Mouse (Mus musculus): Measurements from ENCODE around the gene Ltc4s. TPM values are rescaled to one million over a fixed set of nuclear protein-coding genes. Genes with fewer than 3 reads are reported as not detected.

Ltc4s gene
- polyA plus RNA-seq, 1 experiment from 2014 or later = 2.8 TPM

GRCm38 (mm10) chr11:50253393-50253792, 15.0 kb upstream of the Ltc4s start:
- Histone ChIP-seq H3K27me3 (ENCODE audit: insufficient read depth, low read length) (no peaks in the 10 kb centered on the region), H3K9me3 (ENCODE audit: low read length) (no peaks in the 10 kb centered on the region), H3K4me2 (replicated peaks; ENCODE audit: low read depth, low read length) (no peak overlapping the region), H3K4me3 (ENCODE audit: low read length) (no peak overlapping the region), H3K36me3 (ENCODE audit: insufficient read depth, low read length) (peaks cover 21% of the 10 kb centered on the region), H3K9ac (replicated peaks; ENCODE audit: low read length) (no peak overlapping the region), H3K4me1 (ENCODE audit: insufficient read depth, low read length) (peaks cover 22% of the 10 kb centered on the region), H3K27ac (ENCODE audit: low read length) (peak overlapping the region; percentile 83)
- ATAC-seq (ENCODE audit: low FRiP score, low TSS enrichment) = no peak
- 21% methylated on average over 1 of the region's 1 CpGs for WGBS

- peak overlapping the region; percentile 83 for H3K27ac ChIP-seq (ENCODE audit: low read length)
- ATAC-seq (ENCODE audit: low FRiP score, low TSS enrichment) = peak; percentile 66
- WGBS = 37% methylated on average over 11 of the region's 11 CpGs
Observed at GRCm38 (mm10) chr11:50252684-50253265, 14.4 kb upstream of the Ltc4s start.

DNA sequence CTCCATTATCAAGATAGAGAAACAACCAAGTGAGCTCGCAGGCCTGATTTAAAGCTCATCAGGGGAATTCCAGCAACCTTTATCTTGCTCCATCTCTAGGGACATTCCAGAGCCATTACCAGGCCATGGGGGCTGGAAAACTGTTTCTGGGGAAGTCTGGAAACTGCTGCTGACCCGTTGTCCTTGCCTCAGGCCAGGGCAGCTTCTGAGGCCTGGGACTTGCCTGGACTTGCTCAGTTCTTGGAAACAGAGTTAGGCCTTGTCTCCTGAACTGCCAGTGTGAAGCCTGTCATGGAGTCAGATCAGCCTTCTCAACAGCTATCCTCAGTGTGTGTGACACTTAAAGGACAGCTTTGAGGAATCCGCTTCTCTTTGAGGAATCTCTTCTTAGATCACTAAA, 13.8 kb upstream of the Ltc4s start:
- H3K36me3 ChIP-seq (ENCODE audit: insufficient read depth, low read length) = peaks cover 10% of the 10 kb centered on the region
- H3K27ac ChIP-seq (ENCODE audit: low read length) = peak overlapping the region; percentile 83
- H3K4me2 ChIP-seq (replicated peaks; ENCODE audit: low read depth, low read length) = no peak overlapping the region
- H3K4me1 ChIP-seq (ENCODE audit: insufficient read depth, low read length) = peaks cover 22% of the 10 kb centered on the region
- H3K9ac ChIP-seq (replicated peaks; ENCODE audit: low read length) = peak overlapping the region; percentile 3; the same call in 1 of the 2 replicates
- no peaks in the 10 kb centered on the region for H3K9me3 ChIP-seq (ENCODE audit: low read length)
- no peak overlapping the region for H3K4me3 ChIP-seq (ENCODE audit: low read length)
- no peaks in the 10 kb centered on the region for H3K27me3 ChIP-seq (ENCODE audit: insufficient read depth, low read length)
- ATAC-seq (ENCODE audit: low FRiP score, low TSS enrichment) = peak; percentile 69
- WGBS = 40% methylated on average over 3 of the region's 3 CpGs

More at GRCm38 (mm10) chr11:50252684-50253265, 14.4 kb upstream of the Ltc4s start:
- Histone ChIP-seq H3K4me1 (ENCODE audit: insufficient read depth, low read length) (peaks cover 22% of the 10 kb centered on the region), H3K9ac (replicated peaks; ENCODE audit: low read length) (peak overlapping the region; percentile 3; the same call in 1 of the 2 replicates), H3K4me3 (ENCODE audit: low read length) (no peak overlapping the region), H3K9me3 (ENCODE audit: low read length) (no peaks in the 10 kb centered on the region), H3K27me3 (ENCODE audit: insufficient read depth, low read length) (no peaks in the 10 kb centered on the region), H3K4me2 (replicated peaks; ENCODE audit: low read depth, low read length) (no peak overlapping the region), H3K36me3 (ENCODE audit: insufficient read depth, low read length) (peaks cover 15% of the 10 kb centered on the region)

GRCm38 (mm10) chr11:50248473-50249171, 10.2 kb upstream of the Ltc4s start:
- H3K4me3 ChIP-seq (ENCODE audit: low read length) = no peak overlapping the region
- no peak overlapping the region for H3K9ac ChIP-seq (replicated peaks; ENCODE audit: low read length)
- peaks cover 22% of the 10 kb centered on the region for H3K4me1 ChIP-seq (ENCODE audit: insufficient read depth, low read length)
- no peak for ATAC-seq (ENCODE audit: low FRiP score, low TSS enrichment)
- H3K27me3 ChIP-seq (ENCODE audit: insufficient read depth, low read length) = no peaks in the 10 kb centered on the region
- H3K4me2 ChIP-seq (replicated peaks; ENCODE audit: low read depth, low read length) = no peak overlapping the region
- H3K36me3 ChIP-seq (ENCODE audit: insufficient read depth, low read length) = no peaks in the 10 kb centered on the region
- H3K27ac ChIP-seq (ENCODE audit: low read length) = no peak overlapping the region
- no peaks in the 10 kb centered on the region for H3K9me3 ChIP-seq (ENCODE audit: low read length)
- WGBS = 68% methylated on average over 7 of the region's 7 CpGs

DNA sequence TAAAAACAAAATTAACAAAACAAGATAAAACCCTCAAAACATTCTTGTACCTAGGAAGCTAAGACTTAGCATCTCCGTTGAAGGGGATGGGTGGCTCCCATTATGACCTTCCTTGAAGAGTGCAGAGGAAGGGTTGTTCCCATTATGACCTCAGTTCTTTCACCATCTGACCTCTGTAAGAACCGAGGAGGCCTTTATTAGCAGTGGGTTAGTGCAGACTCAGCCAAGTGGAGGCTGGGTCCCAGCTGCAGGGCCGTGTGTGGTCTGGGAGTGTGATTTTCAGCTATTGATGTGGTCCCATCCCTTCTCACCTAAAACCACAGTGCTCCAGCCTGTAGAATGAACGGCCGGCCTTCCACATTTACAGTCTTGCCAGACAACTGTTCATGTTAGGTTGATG, 6.9 kb upstream of the Ltc4s start:
- H3K9me3 ChIP-seq (ENCODE audit: low read length) = no peaks in the 10 kb centered on the region
- WGBS = 64% methylated on average over 5 of the region's 5 CpGs
- ATAC-seq (ENCODE audit: low FRiP score, low TSS enrichment) = no peak
- H3K9ac ChIP-seq (replicated peaks; ENCODE audit: low read length) = no peak overlapping the region
- H3K4me1 ChIP-seq (ENCODE audit: insufficient read depth, low read length) = 0 out of 2 replicates have a peak, but pooled peaks cover 3% of the 10 kb centered on the region
- no peaks in the 10 kb centered on the region for H3K27me3 ChIP-seq (ENCODE audit: insufficient read depth, low read length)
- H3K36me3 ChIP-seq (ENCODE audit: insufficient read depth, low read length) = no peaks in the 10 kb centered on the region
- H3K4me2 ChIP-seq (replicated peaks; ENCODE audit: low read depth, low read length) = no peak overlapping the region
- no peak overlapping the region for H3K27ac ChIP-seq (ENCODE audit: low read length)
- no peak overlapping the region for H3K4me3 ChIP-seq (ENCODE audit: low read length)

- no peak overlapping the region for H3K9ac ChIP-seq (replicated peaks; ENCODE audit: low read length)
- 77% methylated on average over 6 of the region's 6 CpGs for WGBS
- peaks cover under 1% of the 10 kb centered on the region; the same call in 1 of the 2 replicates for H3K27me3 ChIP-seq (ENCODE audit: insufficient read depth, low read length)
- H3K4me2 ChIP-seq (replicated peaks; ENCODE audit: low read depth, low read length) = no peak overlapping the region
- H3K4me1 ChIP-seq (ENCODE audit: insufficient read depth, low read length) = 0 out of 2 replicates have a peak, but pooled peaks cover 2% of the 10 kb centered on the region
- H3K36me3 ChIP-seq (ENCODE audit: insufficient read depth, low read length) = no peaks in the 10 kb centered on the region
- H3K4me3 ChIP-seq (ENCODE audit: low read length) = no peak overlapping the region
- H3K27ac ChIP-seq (ENCODE audit: low read length) = no peak overlapping the region
- ATAC-seq (ENCODE audit: low FRiP score, low TSS enrichment) = no peak
- no peaks in the 10 kb centered on the region for H3K9me3 ChIP-seq (ENCODE audit: low read length)
Observed at GRCm38 (mm10) chr11:50243926-50244325, 5.5 kb upstream of the Ltc4s start.

GRCm38 (mm10) chr11:50240235-50240911, 2.0 kb upstream of the Ltc4s start:
- no peaks in the 10 kb centered on the region for H3K9me3 ChIP-seq (ENCODE audit: low read length)
- no peak for ATAC-seq (ENCODE audit: low FRiP score, low TSS enrichment)
- peaks cover 14% of the 10 kb centered on the region; the same call in 1 of the 2 replicates for H3K4me1 ChIP-seq (ENCODE audit: insufficient read depth, low read length)
- H3K36me3 ChIP-seq (ENCODE audit: insufficient read depth, low read length) = no peaks in the 10 kb centered on the region
- H3K27me3 ChIP-seq (ENCODE audit: insufficient read depth, low read length) = peaks cover 14% of the 10 kb centered on the region; the same call in 1 of the 2 replicates
- H3K4me2 ChIP-seq (replicated peaks; ENCODE audit: low read depth, low read length) = no peak overlapping the region
- no peak overlapping the region for H3K27ac ChIP-seq (ENCODE audit: low read length)
- no peak overlapping the region for H3K9ac ChIP-seq (replicated peaks; ENCODE audit: low read length)
- no peak overlapping the region for H3K4me3 ChIP-seq (ENCODE audit: low read length)
- 75% methylated on average over 7 of the region's 7 CpGs for WGBS

GRCm38 (mm10) chr11:50238821-50239791, 690 bp upstream of the Ltc4s start:
- Histone ChIP-seq H3K4me2 (replicated peaks; ENCODE audit: low read depth, low read length) (no peak overlapping the region), H3K9ac (replicated peaks; ENCODE audit: low read length) (no peak overlapping the region), H3K27ac (ENCODE audit: low read length) (no peak overlapping the region), H3K4me1 (ENCODE audit: insufficient read depth, low read length) (peaks cover 14% of the 10 kb centered on the region; the same call in 1 of the 2 replicates), H3K27me3 (ENCODE audit: insufficient read depth, low read length) (peaks cover 14% of the 10 kb centered on the region; the same call in 1 of the 2 replicates), H3K36me3 (ENCODE audit: insufficient read depth, low read length) (peaks cover 11% of the 10 kb centered on the region), H3K9me3 (ENCODE audit: low read length) (no peaks in the 10 kb centered on the region), H3K4me3 (ENCODE audit: low read length) (no peak overlapping the region)
- 91% methylated on average over 9 of the region's 9 CpGs for WGBS
- no peak for ATAC-seq (ENCODE audit: low FRiP score, low TSS enrichment)
